ENCODE assay signal across 11 mouse cellular contexts in the genomic region with DNA sequence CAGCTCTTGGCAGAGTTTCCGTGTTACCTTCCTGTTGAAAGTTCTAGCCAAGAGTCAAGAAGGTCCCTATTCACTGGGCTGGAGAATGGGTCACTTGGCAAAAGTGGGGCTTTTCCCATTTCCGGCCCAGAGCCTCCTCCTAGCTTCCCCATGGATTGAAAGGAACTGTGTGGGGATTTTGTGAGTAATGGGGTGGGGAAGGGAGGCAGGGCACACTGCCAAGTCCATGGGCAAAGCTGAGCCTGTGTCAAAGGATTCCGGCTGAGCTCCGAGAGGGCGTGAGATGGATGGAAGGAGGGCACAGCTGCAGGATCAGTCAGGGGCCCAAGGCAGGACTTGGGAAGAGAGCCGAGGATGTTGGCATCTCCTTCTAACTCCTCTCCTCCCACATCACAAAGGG. TPM values are rescaled to one million over a fixed set of nuclear protein-coding genes. Genes with fewer than 3 reads are reported as not detected.
DNase-seq lines count a peak whose midpoint lies in the region; ATAC-seq lines count a peak whose summit lies in the region.
"Had no signal": no experiment of that assay in that cellular context is flagged by ENCODE, and none has a peak within 500 bp of the region (broad histone marks: within the 10 kb centered on the region; RNA-seq: fewer than 3 reads in every experiment).

No protein-coding gene starts in this region.

- no peak overlapping the region for H3K9ac ChIP-seq in hindbrain, embryonic 15.5 days
- H3K9ac ChIP-seq in stomach, embryonic 16.5 days (ENCODE audit: low read length), result no peak overlapping the region
- H3K9ac ChIP-seq: kidney, embryonic 15.5 days; limb, embryonic 13.5 days had no signal

- H3K4me1 ChIP-seq in hindbrain, embryonic 15.5 days (replicated peaks), result peaks cover 26% of the 10 kb centered on the region
- peaks cover 63% of the 10 kb centered on the region for H3K4me1 ChIP-seq in hindbrain, embryonic 10.5 days (replicated peaks)
- H3K4me1 ChIP-seq in stomach, embryonic 16.5 days (ENCODE audit: control insufficient read depth, insufficient read depth, low read length), result peaks cover 11% of the 10 kb centered on the region; the same call in 1 of the 2 replicates

- no peak for DNase-seq in hindbrain, embryonic 10.5 days (ENCODE audit: low spot score)
- DNase-seq in right cerebral cortex, adult 18-20 months, result peak; percentile 38
- DNase-seq in right cerebral cortex, adult 2 months (ENCODE audit: low spot score in 2 of 2), result no peak
- DNase-seq in cerebellum, postnatal 36 days, result peak; percentile 48 to 52
- no peak for DNase-seq in adipocyte (ENCODE audit: low spot score)
- DNase-seq: thymus, adult 18-20 months had no signal

- peaks cover 5% of the 10 kb centered on the region; the same call in 1 of the 2 replicates for H3K27me3 ChIP-seq in hindbrain, embryonic 15.5 days
- H3K27me3 ChIP-seq in hindbrain, embryonic 10.5 days (ENCODE audit: insufficient read depth, poor library complexity, severe bottlenecking), result peaks cover 26% of the 10 kb centered on the region
- H3K27me3 ChIP-seq in stomach, embryonic 16.5 days (ENCODE audit: control insufficient read depth, insufficient read depth, low read length), result no peaks in the 10 kb centered on the region

- H3K4me2 ChIP-seq in hindbrain, embryonic 15.5 days, result no peak overlapping the region; the same call in 1 of the 2 replicates
- H3K4me2 ChIP-seq in stomach, embryonic 16.5 days (ENCODE audit: low read depth, low read length), result no peak overlapping the region
- H3K4me2 ChIP-seq: kidney, embryonic 15.5 days; limb, embryonic 13.5 days had no signal

- WGBS in hindbrain, embryonic 15.5 days, result 53% methylated on average over 6 of the region's 6 CpGs
- 85% methylated on average over 6 of the region's 6 CpGs for WGBS in hindbrain, embryonic 10.5 days
- 60% methylated on average over 6 of the region's 6 CpGs for WGBS in stomach, embryonic 16.5 days

- H3K27ac ChIP-seq in hindbrain, embryonic 15.5 days (replicated peaks), result peak overlapping the region; percentile 77
- H3K27ac ChIP-seq in hindbrain, embryonic 10.5 days, result no peak overlapping the region
- H3K27ac ChIP-seq in stomach, embryonic 16.5 days (ENCODE audit: low read length), result no peak overlapping the region
- H3K27ac ChIP-seq: kidney, embryonic 15.5 days; limb, embryonic 13.5 days had no signal

- H3K4me3 ChIP-seq in hindbrain, embryonic 15.5 days, result no peak overlapping the region
- no peak overlapping the region for H3K4me3 ChIP-seq in hindbrain, embryonic 10.5 days
- no peak overlapping the region for H3K4me3 ChIP-seq in stomach, embryonic 16.5 days (replicated peaks; ENCODE audit: low read length)
- H3K4me3 ChIP-seq: kidney, embryonic 15.5 days; limb, embryonic 13.5 days had no signal

- H3K9me3 ChIP-seq in hindbrain, embryonic 15.5 days, result no peaks in the 10 kb centered on the region
- H3K9me3 ChIP-seq in hindbrain, embryonic 10.5 days, result no peaks in the 10 kb centered on the region
- no peaks in the 10 kb centered on the region for H3K9me3 ChIP-seq in stomach, embryonic 16.5 days (replicated peaks; ENCODE audit: control insufficient read depth, low read length)
- H3K9me3 ChIP-seq: G1E; kidney, embryonic 15.5 days; limb, embryonic 13.5 days had no signal

- ATAC-seq in hindbrain, embryonic 15.5 days (ENCODE audit: low FRiP score, low read depth), result peak; percentile 79
- peak; percentile 51; the same call in 1 of the 2 replicates for ATAC-seq in stomach, embryonic 16.5 days (ENCODE audit: insufficient read depth, low FRiP score)

- no peaks in the 10 kb centered on the region for H3K36me3 ChIP-seq in hindbrain, embryonic 15.5 days
- H3K36me3 ChIP-seq in hindbrain, embryonic 10.5 days, result no peaks in the 10 kb centered on the region
- H3K36me3 ChIP-seq in stomach, embryonic 16.5 days (ENCODE audit: control insufficient read depth, insufficient read depth, low read length), result no peaks in the 10 kb centered on the region
- H3K36me3 ChIP-seq: kidney, embryonic 15.5 days; limb, embryonic 13.5 days had no signal

RNA-seq across cellular contexts. Expression of a gene that starts 5.8 kb away (rescaled TPM):
- 11.6 and 11.8 TPM in 2 replicates for polyA plus RNA-seq in hindbrain, embryonic 15.5 days (2015; fragmentation: Nextera tagmentation; extraction: Ambion mirVana)
- 2.1 and 4.3 TPM in 2 replicates for polyA plus RNA-seq in hindbrain, embryonic 10.5 days (2016; fragmentation: Nextera tagmentation; extraction: Ambion mirVana)
- polyA plus RNA-seq in stomach, embryonic 16.5 days (2015; fragmentation: Nextera tagmentation; extraction: Ambion mirVana), result 3.1 and 4.9 TPM in 2 replicates

RNA-seq across cellular contexts. Expression of a gene that starts 22.9 kb away (rescaled TPM):
- polyA plus RNA-seq in hindbrain, embryonic 15.5 days (2015; fragmentation: Nextera tagmentation; extraction: Ambion mirVana), result 23.0 and 23.8 TPM in 2 replicates
- polyA plus RNA-seq in hindbrain, embryonic 10.5 days (2016; fragmentation: Nextera tagmentation; extraction: Ambion mirVana), result 42.0 and 49.6 TPM in 2 replicates
- 29.1 and 33.0 TPM in 2 replicates for polyA plus RNA-seq in stomach, embryonic 16.5 days (2015; fragmentation: Nextera tagmentation; extraction: Ambion mirVana)

Comparison
In these comparisons a context has a peak if more than half of its experiments do, and no peak if none do; other contexts are left out.
1. DNase-seq: peak in right cerebral cortex, adult 18-20 months (single experiment) and cerebellum, postnatal 36 days (2 of 2); none in hindbrain, embryonic 10.5 days (single experiment), right cerebral cortex, adult 2 months (0 of 2) and adipocyte (single experiment).